Mouse (Mus musculus): ENCODE results near the gene Stc2.

The Stc2 gene

GRCm38 (mm10) chr11:31369648-31370286 is at the start of gene Stc2:
Gene Stc2 (minus strand): TSS chr11:31370074.
- DNase-seq (ENCODE audit: low spot score), result peak; percentile 41

GRCm38 (mm10) chr11:31417071-31417470 is 47.2 kb upstream of the Stc2 start:
- DNase-seq (ENCODE audit: low spot score), result no peak

- DNase-seq (ENCODE audit: low spot score), result no peak
Measured at GRCm38 (mm10) chr11:31412376-31412775, 42.5 kb upstream of the Stc2 start.

- DNase-seq (ENCODE audit: low spot score), result no peak
Measured at GRCm38 (mm10) chr11:31406736-31407135, 36.9 kb upstream of the Stc2 start.

GRCm38 (mm10) chr11:31403080-31403479 is 33.2 kb upstream of the Stc2 start:
- DNase-seq (ENCODE audit: low spot score), result no peak

GRCm38 (mm10) chr11:31398604-31399003 is 28.7 kb upstream of the Stc2 start:
- no peak for DNase-seq (ENCODE audit: low spot score)

- DNase-seq (ENCODE audit: low spot score), result no peak
Measured at GRCm38 (mm10) chr11:31396638-31397417, 27.0 kb upstream of the Stc2 start.

- no peak for DNase-seq (ENCODE audit: low spot score)
Measured at GRCm38 (mm10) chr11:31394026-31394425, 24.2 kb upstream of the Stc2 start.

GRCm38 (mm10) chr11:31392340-31392739 is 22.5 kb upstream of the Stc2 start:
- DNase-seq (ENCODE audit: low spot score), result no peak

- no peak for DNase-seq (ENCODE audit: low spot score)
Measured at GRCm38 (mm10) chr11:31388890-31389289, 19.0 kb upstream of the Stc2 start.

- DNase-seq (ENCODE audit: low spot score), result no peak
Measured at GRCm38 (mm10) chr11:31387526-31387925, 17.7 kb upstream of the Stc2 start.

- no peak for DNase-seq (ENCODE audit: low spot score)
Measured at GRCm38 (mm10) chr11:31386571-31386970, 16.7 kb upstream of the Stc2 start.

- DNase-seq (ENCODE audit: low spot score), result no peak
Measured at GRCm38 (mm10) chr11:31383968-31384367, 14.1 kb upstream of the Stc2 start.

GRCm38 (mm10) chr11:31382145-31382544 is 12.3 kb upstream of the Stc2 start:
- DNase-seq (ENCODE audit: low spot score), result no peak

GRCm38 (mm10) chr11:31373438-31373837 is 3.6 kb upstream of the Stc2 start:
- no peak for DNase-seq (ENCODE audit: low spot score)

GRCm38 (mm10) chr11:31372206-31372605 is 2.3 kb upstream of the Stc2 start:
- no peak for DNase-seq (ENCODE audit: low spot score)

- no peak for DNase-seq (ENCODE audit: low spot score)
Measured at GRCm38 (mm10) chr11:31371256-31371838, 1.5 kb upstream of the Stc2 start.

GRCm38 (mm10) chr11:31370436-31371230 is 759 bp upstream of the Stc2 start:
- DNase-seq (ENCODE audit: low spot score), result no peak

GRCm38 (mm10) chr11:31368965-31369647 is 768 bp downstream of the Stc2 start:
- peak; percentile 39 for DNase-seq (ENCODE audit: low spot score)

- no peak for DNase-seq (ENCODE audit: low spot score)
Measured at GRCm38 (mm10) chr11:31368252-31368964, 1.5 kb downstream of the Stc2 start.

GRCm38 (mm10) chr11:31366827-31367226 is 3.0 kb downstream of the Stc2 start:
- no peak for DNase-seq (ENCODE audit: low spot score)

All from urinary bladder, postnatal 25 days (tissue).